Mouse (Mus musculus) macrophage (primary cell): ENCODE results near the gene Chd2. TPM values are rescaled to one million over a fixed set of nuclear protein-coding genes. Genes with fewer than 3 reads are reported as not detected.
A peak's percentile ranks its signal among the peaks of the same experiment; 100 is the strongest.
"Not testable (repeated sequence)": the region's sequence is repeated elsewhere in the genome, so short reads cannot be mapped to it uniquely, and the experiment has no call there.

Experiments used
- H3K27ac ChIP-seq: fragments of 350-480 bp; formaldehyde crosslinking; 2 replicates; pipeline ENCODE4 v1.9.0; 2021
- H3K36me3 ChIP-seq: fragments of 350-480 bp; formaldehyde crosslinking; 2 replicates; pipeline ENCODE4 v1.9.0; 2021; ENCODE audit errors: inconsistent target
- H3K4me3 ChIP-seq: fragments of 350-480 bp; formaldehyde crosslinking; 2 replicates; pipeline ENCODE4 v1.9.0; 2021; ENCODE audit errors: inconsistent target
- H3K79me2 ChIP-seq: fragments of 350-480 bp; formaldehyde crosslinking; 2 replicates; pipeline ENCODE4 v1.9.0; 2021; ENCODE audit errors: inconsistent target
- WGBS: methylation state at CpG from one replicate; pipeline ENCODE4 v1.1.7; 2026; ENCODE audit warnings: inconsistent platforms; ENCODE audit not compliant: missing documents; 5-methylcytosine and 5-hydroxymethylcytosine counted together
- polyA plus RNA-seq: library from polyadenylated mRNA; stranded (reverse); fragments of 250-400 nt; gene quantifications from 3 replicates; pipeline ENCODE4 v1.2.4, GENCODE M21; 2018; ENCODE audit warnings: inconsistent platforms

Chd2 gene
- polyA plus RNA-seq, 1 experiment from 2014 or later = 34.5 TPM

GRCm38 (mm10) chr7:73576101-73576936 is 34.7 kb upstream of the Chd2 start:
- Histone ChIP-seq H3K27ac (no peak overlapping the region), H3K79me2 (no peaks in the 10 kb centered on the region), H3K4me3 (no peak overlapping the region), H3K36me3 (no peaks in the 10 kb centered on the region)
- 97% methylated on average over 12 of the region's 16 CpGs for WGBS

DNA sequence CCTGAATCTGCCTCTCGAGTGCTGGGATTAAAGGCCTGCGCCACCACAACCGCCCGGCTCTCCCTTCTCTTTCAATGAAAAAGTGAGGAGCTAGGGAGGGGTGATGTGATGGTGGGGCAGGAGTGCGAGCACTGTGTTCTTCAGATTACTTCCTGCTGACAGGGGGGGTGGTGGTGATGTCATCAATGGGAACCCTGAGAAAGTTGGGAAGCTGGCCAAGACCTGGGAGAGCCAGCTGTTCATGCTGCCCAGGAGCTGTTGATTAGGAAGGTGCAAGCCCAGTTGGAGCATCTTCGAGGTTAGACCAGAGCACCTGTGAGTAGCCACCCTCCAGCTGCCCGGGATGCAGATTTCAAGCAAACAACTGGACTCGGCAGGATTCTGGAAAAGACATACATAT is 33.6 kb upstream of the Chd2 start:
- Histone ChIP-seq H3K27ac (no peak overlapping the region), H3K4me3 (no peak overlapping the region), H3K79me2 (no peaks in the 10 kb centered on the region), H3K36me3 (no peaks in the 10 kb centered on the region)
- WGBS = 91% methylated on average over 8 of the region's 8 CpGs

DNA sequence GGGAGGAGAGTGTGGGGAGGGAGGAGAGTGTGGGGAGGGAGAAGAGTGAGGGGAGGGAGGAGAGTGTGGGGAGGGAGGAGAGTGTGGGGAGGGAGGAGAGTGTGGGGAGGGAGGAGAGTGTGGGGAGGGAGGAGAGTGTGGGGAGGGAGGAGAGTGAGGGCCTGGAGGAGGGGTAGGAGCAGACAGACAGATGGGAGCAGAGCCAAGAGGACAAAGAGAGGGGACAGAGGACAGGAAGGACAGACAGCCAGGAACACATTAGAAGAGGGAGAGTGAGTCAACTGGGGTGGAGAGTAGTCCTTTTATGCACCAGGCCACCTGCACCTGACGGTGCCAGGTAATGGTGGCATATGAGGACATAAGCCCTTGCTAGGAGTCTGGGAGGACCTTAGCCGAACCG is 33.0 kb upstream of the Chd2 start:
- 91% methylated on average over 3 of the region's 3 CpGs for WGBS
- not testable (repeated sequence) for H3K4me3 ChIP-seq, H3K36me3 ChIP-seq, H3K79me2 ChIP-seq, H3K27ac ChIP-seq

DNA sequence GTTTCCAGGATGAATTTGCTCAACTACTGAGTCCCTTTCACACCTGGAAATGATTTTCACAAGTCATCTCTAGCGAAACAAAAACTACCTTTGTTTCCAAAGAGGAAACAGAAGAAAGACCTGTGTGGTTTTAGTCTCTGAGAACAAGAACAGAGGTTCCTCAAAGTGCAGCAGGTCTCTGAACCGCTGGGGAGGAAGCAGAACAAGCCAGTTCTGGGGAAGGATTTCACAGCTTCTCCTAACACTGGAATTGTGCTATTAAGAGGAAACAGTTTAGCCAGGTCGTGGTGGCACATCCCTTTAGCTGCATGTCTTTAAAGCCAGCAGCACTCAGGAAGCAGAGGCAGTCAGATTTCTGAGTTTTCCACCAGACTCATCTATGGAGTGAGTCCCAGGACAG is 30.9 kb upstream of the Chd2 start:
- Histone ChIP-seq H3K79me2 (no peaks in the 10 kb centered on the region), H3K27ac (no peak overlapping the region), H3K36me3 (no peaks in the 10 kb centered on the region), H3K4me3 (no peak overlapping the region)
- WGBS = 6% methylated on average over 3 of the region's 3 CpGs

- Histone ChIP-seq H3K79me2 (no peaks in the 10 kb centered on the region), H3K4me3 (no peak overlapping the region), H3K36me3 (no peaks in the 10 kb centered on the region), H3K27ac (no peak overlapping the region)
- WGBS = 82% methylated on average over 3 of the region's 3 CpGs
Measured at GRCm38 (mm10) chr7:73568801-73569403, 27.3 kb upstream of the Chd2 start.

DNA sequence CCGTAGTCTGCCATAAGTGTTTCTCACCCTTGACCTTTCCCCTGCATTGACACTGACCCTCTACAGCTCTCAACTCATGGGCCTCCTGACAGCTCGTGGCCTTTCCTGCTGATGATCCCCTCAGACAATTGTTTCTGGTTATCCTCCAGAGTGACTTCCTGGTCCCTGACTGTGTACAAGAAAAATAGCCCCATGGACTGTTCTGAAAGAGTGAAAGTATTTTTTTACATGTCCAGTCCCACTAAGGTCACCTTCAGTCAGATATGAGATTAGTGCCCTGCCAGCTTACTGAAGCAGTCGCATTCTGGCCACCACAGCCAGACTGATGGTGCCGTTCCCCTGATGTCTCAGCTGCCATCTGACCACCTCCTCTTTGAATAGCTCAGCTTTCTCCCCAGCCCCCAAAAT is 26.1 kb upstream of the Chd2 start:
- 95% methylated on average over 4 of the region's 4 CpGs for WGBS
- Histone ChIP-seq H3K27ac (no peak overlapping the region), H3K36me3 (no peaks in the 10 kb centered on the region), H3K4me3 (no peak overlapping the region), H3K79me2 (no peaks in the 10 kb centered on the region)

DNA sequence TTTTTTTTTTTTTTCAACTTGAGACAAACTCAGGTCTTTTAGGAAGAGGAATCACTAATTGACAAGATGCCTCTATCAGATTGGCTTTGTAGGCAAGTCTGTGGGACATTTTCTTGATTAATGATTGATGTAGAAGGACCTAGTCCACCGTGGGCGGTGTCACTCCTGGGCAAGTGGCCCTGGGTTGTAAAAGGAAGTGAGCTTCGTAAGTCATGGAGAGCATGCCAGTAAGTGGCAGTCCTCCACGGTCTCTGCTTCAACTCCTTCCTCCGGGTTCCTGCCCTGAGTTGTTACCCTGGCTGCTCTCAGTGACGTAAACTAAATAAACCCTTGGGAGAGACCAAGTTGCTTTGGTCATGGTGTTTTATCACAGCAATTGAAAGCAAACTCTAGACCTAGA is 22.5 kb upstream of the Chd2 start:
- no peaks in the 10 kb centered on the region for H3K36me3 ChIP-seq
- WGBS = 95% methylated on average over 6 of the region's 6 CpGs
- H3K4me3 ChIP-seq = no peak overlapping the region
- H3K79me2 ChIP-seq = no peaks in the 10 kb centered on the region
- H3K27ac ChIP-seq = no peak overlapping the region

DNA sequence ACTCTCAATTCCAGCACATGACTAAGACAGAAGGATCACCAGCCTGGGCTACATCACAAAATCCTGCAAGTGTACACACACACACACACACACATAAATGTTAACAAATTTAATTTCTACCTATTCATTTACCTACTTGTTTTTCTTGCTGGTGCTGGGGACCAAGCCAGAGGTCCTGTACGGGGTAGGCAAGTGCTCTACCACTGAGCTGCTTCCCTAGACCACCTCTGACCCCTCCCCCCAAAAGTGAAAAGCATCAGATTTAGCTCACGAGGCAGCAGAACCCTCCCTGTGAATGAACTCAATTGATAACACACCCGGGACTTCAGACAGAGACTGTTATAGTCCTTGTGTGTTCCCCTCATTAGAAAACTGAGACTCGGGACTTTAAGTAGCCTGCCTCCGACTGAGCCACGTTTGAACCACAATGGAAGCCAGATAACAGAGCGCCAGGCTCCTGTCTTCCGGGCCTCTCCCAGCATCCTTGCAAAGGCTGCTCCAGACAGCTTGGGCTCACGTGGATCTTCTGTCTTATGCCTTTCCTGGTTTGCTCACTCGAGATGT is 19.9 kb upstream of the Chd2 start:
- 93% methylated on average over 10 of the region's 10 CpGs for WGBS

DNA sequence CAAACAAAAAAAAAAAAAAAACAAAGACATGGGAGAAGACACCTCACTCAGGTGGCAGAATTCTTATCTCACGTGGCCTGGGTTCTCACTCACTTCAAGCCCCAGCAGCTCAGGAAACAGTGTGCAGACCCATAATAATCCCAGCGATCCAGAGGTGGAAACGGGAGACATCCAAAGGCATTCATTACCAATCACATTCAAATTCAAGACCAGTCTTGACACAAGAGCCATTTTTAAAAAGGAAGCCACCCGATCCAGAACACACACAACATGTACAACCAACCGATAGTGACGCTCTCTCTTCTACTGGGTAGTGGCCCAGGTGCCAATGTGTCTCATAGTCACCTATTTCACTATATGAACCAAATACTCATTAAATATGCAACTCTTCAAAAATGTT is 19.2 kb upstream of the Chd2 start:
- 97% methylated on average over 6 of the region's 6 CpGs for WGBS
- Histone ChIP-seq H3K27ac (no peak overlapping the region), H3K4me3 (no peak overlapping the region), H3K36me3 (no peaks in the 10 kb centered on the region), H3K79me2 (peaks cover 18% of the 10 kb centered on the region)

More for the DNA sequence above, 19.9 kb upstream of the Chd2 start:
- Histone ChIP-seq H3K36me3 (no peaks in the 10 kb centered on the region), H3K27ac (no peak overlapping the region), H3K4me3 (no peak overlapping the region), H3K79me2 (peaks cover 11% of the 10 kb centered on the region)

DNA sequence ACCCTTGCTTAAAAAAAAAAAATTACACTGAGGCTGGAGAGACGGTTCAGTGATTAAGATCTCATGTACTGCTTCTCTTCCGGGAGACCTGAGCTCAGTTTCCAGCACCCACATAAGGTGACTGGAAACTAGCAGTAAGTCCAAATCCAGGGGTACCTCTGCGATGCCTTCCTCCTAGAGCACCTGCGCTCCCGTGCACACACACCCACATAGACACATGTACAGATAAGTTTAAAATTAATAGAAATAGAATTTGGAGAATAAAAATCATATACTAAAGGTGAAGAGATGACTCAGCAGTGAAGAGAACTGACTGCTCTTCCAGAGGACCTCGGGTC is 18.2 kb upstream of the Chd2 start:
- H3K4me3 ChIP-seq = peak overlapping the region; percentile 54
- H3K27ac ChIP-seq = peak overlapping the region; percentile 100

GRCm38 (mm10) chr7:73559170-73559852 is 17.7 kb upstream of the Chd2 start:
- Histone ChIP-seq H3K27ac (peak overlapping the region; percentile 100), H3K79me2 (peaks cover 33% of the 10 kb centered on the region), H3K4me3 (peak overlapping the region; percentile 54), H3K36me3 (no peaks in the 10 kb centered on the region)
- 7% methylated on average over 8 of the region's 8 CpGs for WGBS

More for the DNA sequence above, 18.2 kb upstream of the Chd2 start:
- Histone ChIP-seq H3K79me2 (peaks cover 28% of the 10 kb centered on the region), H3K36me3 (no peaks in the 10 kb centered on the region)
- WGBS = 70% methylated on average over 6 of the region's 6 CpGs

DNA sequence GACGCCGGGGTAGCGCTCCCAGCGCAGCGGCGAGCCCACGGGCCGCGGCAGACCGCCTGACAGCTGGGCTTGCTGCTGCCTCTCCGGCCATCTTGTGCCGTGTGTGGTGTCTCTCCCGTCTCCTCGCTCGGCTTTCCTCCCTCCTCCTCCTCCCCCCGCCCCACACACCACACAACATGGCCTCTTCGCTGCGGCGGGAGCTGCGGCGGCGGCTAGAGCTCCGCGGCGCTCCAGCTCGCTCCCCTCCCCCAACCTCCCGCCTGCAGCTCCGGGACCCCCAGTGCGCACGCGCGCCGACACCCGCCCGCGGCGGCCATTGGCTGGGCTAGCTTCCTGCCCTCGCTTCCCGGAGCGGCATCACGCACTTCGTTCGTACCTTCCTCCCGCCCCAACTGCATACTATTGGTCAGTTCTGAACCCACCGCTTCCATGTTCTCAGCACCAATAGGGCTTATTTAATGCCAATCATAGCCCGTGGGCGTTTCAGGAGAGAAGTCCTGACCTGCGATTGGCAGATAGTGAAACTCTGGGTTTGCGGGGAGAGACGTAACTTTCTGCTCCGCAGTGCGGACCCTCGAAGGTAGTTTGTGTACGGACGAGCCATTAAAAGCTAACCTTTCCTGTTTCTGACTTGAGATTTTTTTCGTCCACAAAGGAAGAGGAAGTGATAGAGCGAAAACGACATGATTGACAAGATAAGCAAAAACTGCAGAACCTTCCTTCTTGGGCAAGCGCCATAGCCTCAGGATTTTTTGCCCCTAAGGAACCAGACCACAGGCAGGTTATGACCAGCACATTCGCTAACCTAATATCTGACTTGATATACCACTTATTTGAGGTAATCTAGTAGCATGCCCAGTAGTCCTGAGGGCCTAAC is 16.9 kb upstream of the Chd2 start:
- Histone ChIP-seq H3K36me3 (no peaks in the 10 kb centered on the region), H3K4me3 (peak overlapping the region; percentile 54), H3K79me2 (peaks cover 41% of the 10 kb centered on the region), H3K27ac (peak overlapping the region; percentile 100)
- under 1% methylated on average over 50 of the region's 60 CpGs for WGBS

GRCm38 (mm10) chr7:73557671-73558265 is 16.1 kb upstream of the Chd2 start:
- Histone ChIP-seq H3K79me2 (peaks cover 49% of the 10 kb centered on the region), H3K36me3 (no peaks in the 10 kb centered on the region), H3K27ac (peak overlapping the region; percentile 89), H3K4me3 (peak overlapping the region; percentile 81)
- WGBS = under 1% methylated on average over 47 of the region's 80 CpGs
